Mouse (Mus musculus) thymus, adult 2 months (tissue): Measurements from ENCODE around the gene Cisd1.

Experiments
- CTCF ChIP-seq: fragments of 200-500 bp; IDR thresholded peaks from 2 replicates; pipeline ENCODE4 v1.5.1; 2012; ENCODE audit warnings: mild to moderate bottlenecking, control low read depth, low read length, moderate library complexity, borderline replicate concordance; ENCODE audit not compliant: control insufficient read depth, poor library complexity, insufficient read depth; ENCODE audit errors: extremely low read depth
- POLR2A ChIP-seq: fragments of 200-500 bp; IDR thresholded peaks from 2 replicates; pipeline ENCODE4 v1.6.1; 2012; ENCODE audit warnings: mild to moderate bottlenecking, low read length, control low read depth, moderate library complexity; ENCODE audit not compliant: control insufficient read depth, poor library complexity, insufficient read depth; ENCODE audit errors: extremely low read depth

GRCm38 (mm10) chr10:71314596-71314995, 30.2 kb downstream of the Cisd1 start:
- TF ChIP-seq CTCF (no peak), POLR2A (no peak)
